Mouse (Mus musculus) small intestine, adult 2 months (tissue): Measurements from ENCODE around the gene Vwa1. TPM values are rescaled to one million over a fixed set of nuclear protein-coding genes. Genes with fewer than 3 reads are reported as not detected.
A peak's percentile ranks its signal among the peaks of the same experiment; 100 is the strongest.

Experiments
- H3K27ac ChIP-seq: fragments of 200-500 bp; 2 replicates; pipeline ENCODE4 v1.5.1; 2012; ENCODE audit warnings: low read depth, low read length, control low read depth, inconsistent platforms; ENCODE audit not compliant: insufficient read depth
- H3K27me3 ChIP-seq: fragments of 200-500 bp; 2 replicates; pipeline ENCODE4 v1.6.1; 2012; ENCODE audit warnings: mild to moderate bottlenecking, moderate library complexity, low read length, inconsistent platforms; ENCODE audit not compliant: control insufficient read depth, insufficient read depth
- H3K36me3 ChIP-seq: fragments of 200-500 bp; 2 replicates; pipeline ENCODE4 v1.6.1; 2012; ENCODE audit warnings: mild to moderate bottlenecking, low read length, control low read depth, inconsistent platforms; ENCODE audit not compliant: control insufficient read depth, insufficient read depth
- H3K4me1 ChIP-seq: fragments of 200-500 bp; 2 replicates; pipeline ENCODE4 v1.6.1; 2012; ENCODE audit warnings: low read length, inconsistent platforms, mixed read lengths; ENCODE audit not compliant: control insufficient read depth, insufficient read depth, insufficient read length
- H3K4me3 ChIP-seq: fragments of 200-500 bp; 2 replicates; pipeline ENCODE4 v1.5.1; 2012; ENCODE audit warnings: low read depth, mild to moderate bottlenecking, control low read depth, inconsistent platforms, low read length, moderate library complexity
- CTCF ChIP-seq: fragments of 200-500 bp; IDR thresholded peaks from 2 replicates; pipeline ENCODE4 v1.5.1; 2012; ENCODE audit warnings: low read depth, mild to moderate bottlenecking, control low read depth, inconsistent platforms, low read length, moderate library complexity, mixed read lengths; ENCODE audit not compliant: insufficient replicate concordance, insufficient read length; ENCODE audit errors: extremely low read depth
- POLR2A ChIP-seq: fragments of 200-500 bp; IDR thresholded peaks from 2 replicates; pipeline ENCODE4 v1.6.1; 2012; ENCODE audit warnings: low read depth, mild to moderate bottlenecking, control low read depth, inconsistent platforms, low read length, moderate library complexity
- WGBS: fragments of 180-500 bp; shearing (Covaris S2); methylation state at CpG from one replicate; pipeline ENCODE4 v1.1.7; 2018; 5-methylcytosine and 5-hydroxymethylcytosine counted together
- polyA plus RNA-seq: library from polyadenylated mRNA; depleted of rRNA; stranded (reverse); fragments of >200 nt; gene quantifications from 2 replicates; pipeline ENCODE4 v1.2.3, GENCODE M21; 2012

Vwa1 gene
- polyA plus RNA-seq, 1 experiment: 125 TPM

DNA sequence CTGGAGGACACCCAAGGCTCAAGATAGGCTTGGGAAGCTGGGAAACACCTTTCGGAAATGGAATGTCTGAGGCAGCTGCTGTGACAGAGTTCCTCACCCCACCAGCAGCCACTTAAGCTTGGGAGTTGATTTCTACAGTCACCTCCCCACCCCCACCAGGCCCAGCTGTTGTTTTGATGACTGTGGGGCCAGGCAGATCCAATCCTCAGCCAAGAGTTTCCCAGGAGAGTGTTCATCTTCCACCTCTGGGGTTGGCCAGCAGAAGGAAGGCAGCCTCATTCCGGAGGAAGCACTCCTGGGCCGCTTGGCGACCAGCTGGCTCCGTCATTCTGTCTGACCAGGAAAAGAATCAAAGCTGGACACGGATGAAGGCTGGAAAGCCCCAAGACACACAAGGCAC is 6.4 kb upstream of the Vwa1 start:
- Histone ChIP-seq H3K27me3 (no peaks in the 10 kb centered on the region), H3K36me3 (no peaks in the 10 kb centered on the region), H3K27ac (peak overlapping the region; percentile 17; the same call in 1 of the 2 replicates), H3K4me3 (no peak overlapping the region), H3K4me1 (peaks cover 21% of the 10 kb centered on the region)
- 78% methylated on average over 6 of the region's 6 CpGs for WGBS
- no peak for TF ChIP-seq POLR2A
- TF ChIP-seq CTCF: no peak

DNA sequence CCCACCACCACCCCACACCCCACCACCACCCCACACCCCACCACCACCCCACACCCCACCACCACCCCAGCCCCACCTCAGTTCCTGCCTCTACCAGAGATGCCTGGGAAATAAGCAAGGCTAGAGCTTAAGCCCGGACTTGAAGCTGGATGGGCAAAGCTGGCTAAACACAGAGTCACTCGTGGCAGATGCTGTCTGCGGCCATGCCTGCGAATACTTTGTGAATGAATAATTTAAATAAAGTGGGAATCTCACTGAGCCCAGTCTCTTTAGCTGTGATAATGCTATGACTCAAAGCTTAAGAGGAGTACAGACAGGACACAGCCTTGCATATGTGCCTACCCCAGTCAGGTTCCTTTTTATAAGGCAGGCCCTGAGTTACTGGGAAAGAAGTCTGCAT is 5.0 kb upstream of the Vwa1 start:
- H3K4me1 ChIP-seq: peaks cover 26% of the 10 kb centered on the region
- 87% methylated on average over 4 of the region's 4 CpGs for WGBS

DNA sequence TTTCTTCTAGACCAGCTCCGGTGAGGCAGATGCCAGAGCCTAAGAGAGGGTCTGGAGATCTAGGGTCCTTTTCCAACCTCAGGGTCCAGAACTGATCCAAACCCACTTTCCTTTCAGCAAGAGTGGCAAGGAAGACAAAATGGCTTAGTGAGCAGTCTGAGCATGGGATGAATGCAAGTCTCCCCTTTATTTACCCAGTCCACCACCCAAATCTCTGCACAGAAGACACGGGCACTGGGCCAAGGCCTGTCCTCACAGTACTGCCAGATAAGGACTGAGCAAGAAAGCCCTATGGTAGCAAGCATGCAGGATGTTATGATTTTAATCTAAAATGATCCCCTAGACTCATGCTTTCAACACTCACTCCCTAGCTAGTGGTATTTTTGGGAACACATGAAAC is 3.3 kb upstream of the Vwa1 start:
- Histone ChIP-seq H3K4me1 (peaks cover 27% of the 10 kb centered on the region), H3K27me3 (no peaks in the 10 kb centered on the region), H3K27ac (no peak overlapping the region), H3K4me3 (no peak overlapping the region), H3K36me3 (0 out of 2 replicates have a peak, but pooled peaks cover under 1% of the 10 kb centered on the region)
- TF ChIP-seq POLR2A (no peak), CTCF (no peak)
- 48% methylated on average over 2 of the region's 2 CpGs for WGBS

More for the DNA sequence above, 5.0 kb upstream of the Vwa1 start:
- TF ChIP-seq CTCF: no peak
- no peak for TF ChIP-seq POLR2A
- Histone ChIP-seq H3K4me3 (no peak overlapping the region), H3K36me3 (no peaks in the 10 kb centered on the region), H3K27ac (no peak overlapping the region), H3K27me3 (no peaks in the 10 kb centered on the region)

DNA sequence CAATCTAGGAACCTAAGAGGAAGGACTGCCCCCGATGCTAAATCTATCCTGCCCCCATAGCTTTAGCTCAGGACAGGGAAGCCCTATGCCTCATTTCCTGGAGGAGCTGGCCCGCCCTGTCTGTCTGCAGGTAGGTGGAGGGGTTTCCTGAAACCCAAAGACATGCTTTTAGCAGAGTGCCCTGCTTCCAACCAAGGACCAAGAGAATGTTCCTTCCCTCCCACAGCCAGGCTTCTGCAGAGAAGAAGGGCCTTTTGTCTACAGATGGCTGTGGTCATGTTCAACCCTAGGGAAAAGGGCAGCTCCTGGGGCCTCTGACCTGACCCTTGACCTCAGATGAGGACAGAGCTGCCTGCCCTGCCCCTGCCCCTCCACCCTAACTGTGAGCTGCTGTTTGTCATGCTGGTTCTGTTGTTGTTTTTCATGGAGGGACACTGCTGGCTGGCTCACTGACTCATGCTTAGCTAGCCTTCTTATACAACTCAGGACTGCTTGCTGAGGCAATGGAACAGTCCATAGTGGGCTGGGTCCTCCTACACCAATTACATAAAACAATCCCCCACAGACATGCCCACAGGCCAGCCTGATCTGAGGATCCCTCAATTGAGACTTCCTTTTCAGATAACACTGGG is 2.3 kb upstream of the Vwa1 start:
- Histone ChIP-seq H3K27ac (peak overlapping the region; percentile 20), H3K27me3 (no peaks in the 10 kb centered on the region), H3K36me3 (0 out of 2 replicates have a peak, but pooled peaks cover 5% of the 10 kb centered on the region), H3K4me3 (no peak overlapping the region), H3K4me1 (peaks cover 37% of the 10 kb centered on the region)
- 59% methylated on average over 2 of the region's 2 CpGs for WGBS
- TF ChIP-seq CTCF (no peak), POLR2A (no peak)

DNA sequence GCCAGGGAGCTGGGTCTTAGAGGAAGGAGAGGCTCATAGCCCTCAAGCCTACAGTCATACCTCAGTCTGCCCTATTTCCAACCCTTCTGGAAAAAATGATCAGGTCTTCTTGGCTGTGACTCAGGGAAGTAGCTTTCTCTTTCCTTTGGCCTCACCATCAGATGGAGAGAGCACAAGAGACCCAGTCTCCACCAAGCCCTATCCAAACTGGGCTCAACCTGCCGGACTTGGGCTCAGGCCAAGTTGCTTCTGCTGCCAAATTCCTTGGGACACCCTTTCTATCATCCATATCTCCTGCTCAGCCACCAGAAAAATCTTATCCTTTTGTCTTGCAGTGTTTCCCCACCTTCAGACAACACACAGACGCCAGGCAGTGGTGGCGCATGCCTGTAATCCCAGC is 1.4 kb upstream of the Vwa1 start:
- 0 out of 2 replicates have a peak, but pooled peaks cover 5% of the 10 kb centered on the region for H3K36me3 ChIP-seq
- H3K4me3 ChIP-seq: no peak overlapping the region
- no peak for TF ChIP-seq CTCF
- no peak for TF ChIP-seq POLR2A
- 45% methylated on average over 3 of the region's 3 CpGs for WGBS
- H3K4me1 ChIP-seq: peaks cover 39% of the 10 kb centered on the region
- H3K27me3 ChIP-seq: no peaks in the 10 kb centered on the region
- H3K27ac ChIP-seq: peak overlapping the region; percentile 72

DNA sequence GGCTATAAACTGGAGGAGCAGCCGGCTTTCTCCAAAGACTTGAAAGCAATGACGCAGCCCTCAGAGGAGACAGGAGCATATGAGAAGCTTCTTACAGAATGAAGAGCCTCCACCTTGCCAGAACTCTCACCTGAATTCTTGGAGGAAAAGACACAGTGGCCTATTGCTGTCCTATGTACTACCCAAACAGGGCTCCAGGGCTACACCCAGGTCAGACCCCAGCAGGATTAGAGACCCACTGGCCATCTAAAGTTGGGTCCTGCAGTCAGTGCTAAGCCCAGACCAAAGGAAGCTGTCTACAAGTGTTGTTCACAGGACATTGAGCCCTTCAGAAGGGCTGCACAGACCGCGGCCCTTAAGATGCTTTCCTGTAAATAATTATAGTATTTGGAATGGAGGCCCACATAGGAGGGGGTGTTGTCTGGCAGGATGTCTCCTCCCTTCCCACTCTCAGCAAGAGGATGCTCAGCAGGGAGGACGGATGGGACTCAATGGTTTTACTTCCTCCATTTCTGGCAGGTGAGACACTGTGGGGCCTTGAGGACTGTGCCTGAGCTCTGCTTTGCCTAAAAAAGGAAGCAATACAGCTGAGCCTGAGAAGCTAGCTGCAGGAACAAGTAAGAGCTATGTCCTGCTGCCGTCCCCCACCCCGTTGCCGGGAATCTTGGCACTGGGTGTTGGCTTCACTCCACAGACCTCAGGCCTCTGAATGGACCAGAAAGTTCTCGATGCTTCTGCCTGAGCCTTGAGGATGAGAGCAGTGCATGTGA is 658 bp upstream of the Vwa1 start:
- no peaks in the 10 kb centered on the region for H3K27me3 ChIP-seq
- H3K27ac ChIP-seq: peak overlapping the region; percentile 72
- H3K4me3 ChIP-seq: no peak overlapping the region
- no peak for TF ChIP-seq POLR2A
- no peak for TF ChIP-seq CTCF
- H3K36me3 ChIP-seq: 0 out of 2 replicates have a peak, but pooled peaks cover 5% of the 10 kb centered on the region
- 56% methylated on average over 9 of the region's 9 CpGs for WGBS
- H3K4me1 ChIP-seq: peaks cover 45% of the 10 kb centered on the region
